Mouse (Mus musculus) heart, postnatal 0 days (tissue): ENCODE data around the gene Prnd.

ENCODE experiments used
- CTCF ChIP-seq: IDR thresholded peaks from 2 replicates; pipeline ENCODE4 v1.5.1; 2016; ENCODE audit warnings: antibody characterized with exemption, control low read depth, low read depth
- EP300 ChIP-seq: IDR thresholded peaks from 2 replicates; pipeline ENCODE4 v1.6.1; 2016; ENCODE audit warnings: antibody characterized with exemption, low read depth

- TF ChIP-seq CTCF (no peak), EP300 (no peak)
Observed at GRCm38 (mm10) chr2:131953711-131954110, 3.0 kb downstream of the Prnd start.
